Mouse (Mus musculus) intestine, embryonic 14.5 days (tissue): ENCODE results near the gene Crim1. TPM values are rescaled to one million over a fixed set of nuclear protein-coding genes. Genes with fewer than 3 reads are reported as not detected.
A peak's percentile ranks its signal among the peaks of the same experiment; 100 is the strongest.

Source experiments
- ATAC-seq: fragments of 200-750 bp; cut with Nextera tagmentation; replicated peaks from 2 replicates; pipeline ENCODE4 v1.8.0; 2017; ENCODE audit warnings: low read depth, moderate number of reproducible peaks, moderate TSS enrichment, moderate library complexity; ENCODE audit not compliant: low FRiP score, low TSS enrichment
- DNase-seq: peaks from one replicate; pipeline ENCODE4 v3.0.0-alpha.2; 2018; ENCODE audit warnings: low spot score
- H3K27ac ChIP-seq: fragments of 300-500 bp; sonication (generic); 2 replicates; pipeline ENCODE4 v1.5.1; 2014; ENCODE audit warnings: low read depth, mild to moderate bottlenecking, control low read depth
- H3K27me3 ChIP-seq: fragments of 300-500 bp; sonication (generic); replicated peaks from 2 replicates; pipeline ENCODE4 v1.6.1; 2014; ENCODE audit warnings: low read length, control low read depth; ENCODE audit not compliant: control insufficient read depth, insufficient read depth
- H3K36me3 ChIP-seq: fragments of 300-500 bp; sonication (generic); 2 replicates; pipeline ENCODE4 v1.6.1; 2014; ENCODE audit warnings: low read length, control low read depth; ENCODE audit not compliant: control insufficient read depth, insufficient read depth
- H3K4me1 ChIP-seq: fragments of 300-500 bp; sonication (generic); replicated peaks from 2 replicates; pipeline ENCODE4 v1.6.1; 2014; ENCODE audit warnings: low read length, control low read depth, mixed read lengths; ENCODE audit not compliant: control insufficient read depth, insufficient read depth
- H3K4me2 ChIP-seq: fragments of 300-500 bp; sonication (generic); 2 replicates; pipeline ENCODE4 v1.6.1; 2014; ENCODE audit warnings: low read length
- H3K4me3 ChIP-seq: fragments of 300-500 bp; sonication (generic); 2 replicates; pipeline ENCODE4 v1.5.1; 2014; ENCODE audit warnings: low read depth, low read length, control low read depth, mixed read lengths
- H3K9ac ChIP-seq: fragments of 300-500 bp; sonication (generic); 2 replicates; pipeline ENCODE4 v1.6.1; 2014; ENCODE audit warnings: mild to moderate bottlenecking, low read length
- H3K9me3 ChIP-seq: fragments of 300-500 bp; sonication (generic); 2 replicates; pipeline ENCODE4 v1.6.1; 2016; ENCODE audit warnings: low read length, control low read depth; ENCODE audit not compliant: control insufficient read depth
- WGBS: fragments of 180-500 bp; shearing (Covaris S2); extraction: QIAGEN DNeasy Blood & Tissue Kit; methylation state at CpG from one replicate; pipeline ENCODE4 v1.1.7; 2014; 5-methylcytosine and 5-hydroxymethylcytosine counted together
- polyA plus RNA-seq: library from polyadenylated mRNA; unstranded; fragments of >200 nt; fragmentation: Nextera tagmentation; extraction: Ambion mirVana; gene quantifications from 2 replicates; pipeline ENCODE4 v1.2.1, GENCODE M21; 2014

The Crim1 gene
- polyA plus RNA-seq, 1 experiment from 2014 or later = 6.1 TPM

DNA sequence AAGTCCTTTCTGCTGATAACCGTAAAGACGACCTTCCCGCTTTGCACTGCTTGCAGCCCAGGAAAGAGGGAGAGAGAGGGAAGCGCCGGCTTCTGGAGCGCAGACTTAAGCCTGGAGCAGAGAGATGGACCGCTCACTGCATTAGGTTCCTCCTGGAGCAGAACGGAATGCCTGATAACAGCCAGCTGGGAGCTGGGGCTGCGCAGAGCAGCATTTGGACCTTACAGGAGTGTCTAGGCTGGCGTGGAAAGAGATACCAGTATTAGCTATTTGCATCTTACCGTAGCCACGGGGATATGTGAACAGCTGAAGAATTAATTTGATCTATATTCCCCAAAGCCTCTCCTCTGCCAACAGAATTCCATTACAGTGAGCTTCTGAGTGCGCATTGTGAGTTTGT is 32.7 kb downstream of the Crim1 start:
- no peaks in the 10 kb centered on the region for H3K9me3 ChIP-seq
- no peaks in the 10 kb centered on the region for H3K4me1 ChIP-seq
- no peak for ATAC-seq
- 75% methylated on average over 13 of the region's 13 CpGs for WGBS
- H3K27ac ChIP-seq = no peak overlapping the region
- DNase-seq = peak; percentile 45
- no peak overlapping the region for H3K4me3 ChIP-seq
- no peaks in the 10 kb centered on the region for H3K27me3 ChIP-seq
- H3K36me3 ChIP-seq = no peaks in the 10 kb centered on the region; the same call in 1 of the 2 replicates
- H3K4me2 ChIP-seq = no peak overlapping the region
- no peak overlapping the region for H3K9ac ChIP-seq

DNA sequence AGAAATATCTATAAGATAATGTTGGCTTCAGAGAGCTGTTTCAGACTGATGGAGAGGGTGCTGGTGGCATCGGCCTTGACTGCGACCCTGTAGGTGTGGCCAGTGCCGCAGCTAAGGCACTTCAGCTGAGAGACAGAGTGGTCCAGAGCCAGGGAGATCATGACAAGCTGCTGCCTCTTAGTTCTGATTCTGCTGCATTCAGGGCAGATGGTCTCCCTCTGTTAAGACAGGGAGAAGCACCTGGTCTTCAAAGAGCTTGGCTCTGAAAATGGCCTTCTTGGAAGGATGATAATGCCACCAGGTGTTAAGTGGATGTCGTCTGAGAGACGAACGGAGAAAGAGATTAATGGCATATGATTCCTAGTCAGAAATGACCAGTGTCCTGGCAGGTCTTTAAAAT is 33.8 kb downstream of the Crim1 start:
- Histone ChIP-seq H3K36me3 (peaks cover 5% of the 10 kb centered on the region; the same call in 1 of the 2 replicates), H3K27me3 (no peaks in the 10 kb centered on the region), H3K27ac (no peak overlapping the region), H3K4me3 (no peak overlapping the region), H3K4me2 (no peak overlapping the region), H3K4me1 (no peaks in the 10 kb centered on the region), H3K9ac (no peak overlapping the region), H3K9me3 (no peaks in the 10 kb centered on the region)
- no peak for ATAC-seq
- 85% methylated on average over 6 of the region's 6 CpGs for WGBS
- DNase-seq = no peak

GRCm38 (mm10) chr17:78236126-78236525 is 36.1 kb downstream of the Crim1 start:
- peaks cover 5% of the 10 kb centered on the region; the same call in 1 of the 2 replicates for H3K36me3 ChIP-seq
- no peak for ATAC-seq
- no peak overlapping the region for H3K9ac ChIP-seq
- 88% methylated on average over 12 of the region's 12 CpGs for WGBS
- no peak overlapping the region for H3K27ac ChIP-seq
- H3K4me2 ChIP-seq = no peak overlapping the region
- no peaks in the 10 kb centered on the region for H3K9me3 ChIP-seq
- no peaks in the 10 kb centered on the region for H3K4me1 ChIP-seq
- no peaks in the 10 kb centered on the region for H3K27me3 ChIP-seq
- peak; percentile 47 for DNase-seq
- H3K4me3 ChIP-seq = no peak overlapping the region

- Histone ChIP-seq H3K9ac (no peak overlapping the region), H3K27me3 (no peaks in the 10 kb centered on the region), H3K4me2 (no peak overlapping the region), H3K9me3 (no peaks in the 10 kb centered on the region), H3K4me3 (no peak overlapping the region), H3K4me1 (no peaks in the 10 kb centered on the region), H3K27ac (no peak overlapping the region), H3K36me3 (peaks cover 5% of the 10 kb centered on the region; the same call in 1 of the 2 replicates)
- ATAC-seq = no peak
- no peak for DNase-seq
- 96% methylated on average over 13 of the region's 13 CpGs for WGBS
Observed at GRCm38 (mm10) chr17:78237954-78238353, 37.9 kb downstream of the Crim1 start.

- ATAC-seq (no peak), DNase-seq (no peak)
- WGBS = 92% methylated on average over 4 of the region's 4 CpGs
- H3K27ac ChIP-seq = no peak overlapping the region
- no peaks in the 10 kb centered on the region for H3K9me3 ChIP-seq
- peaks cover 5% of the 10 kb centered on the region; the same call in 1 of the 2 replicates for H3K36me3 ChIP-seq
- no peak overlapping the region for H3K4me2 ChIP-seq
- no peak overlapping the region for H3K4me3 ChIP-seq
- H3K27me3 ChIP-seq = no peaks in the 10 kb centered on the region
- H3K9ac ChIP-seq = no peak overlapping the region
- no peaks in the 10 kb centered on the region for H3K4me1 ChIP-seq
Observed at GRCm38 (mm10) chr17:78240161-78240560, 40.1 kb downstream of the Crim1 start.

GRCm38 (mm10) chr17:78241238-78241637 is 41.2 kb downstream of the Crim1 start:
- ATAC-seq (0 out of 2 replicates have a peak, but pooled peaks have one; percentile 53), DNase-seq (no peak)
- H3K9ac ChIP-seq = no peak overlapping the region
- 62% methylated on average over 7 of the region's 7 CpGs for WGBS
- peaks cover 4% of the 10 kb centered on the region; the same call in 1 of the 2 replicates for H3K4me1 ChIP-seq
- no peaks in the 10 kb centered on the region for H3K9me3 ChIP-seq
- no peak overlapping the region for H3K4me2 ChIP-seq
- H3K36me3 ChIP-seq = peaks cover 5% of the 10 kb centered on the region; the same call in 1 of the 2 replicates
- H3K27me3 ChIP-seq = no peaks in the 10 kb centered on the region
- no peak overlapping the region for H3K4me3 ChIP-seq
- H3K27ac ChIP-seq = no peak overlapping the region

GRCm38 (mm10) chr17:78244752-78245151 is 44.7 kb downstream of the Crim1 start:
- Histone ChIP-seq H3K27ac (0 out of 2 replicates have a peak overlapping the region, but pooled peaks have one; percentile 4), H3K4me1 (peaks cover 17% of the 10 kb centered on the region), H3K4me2 (no peak overlapping the region), H3K9ac (no peak overlapping the region), H3K4me3 (no peak overlapping the region), H3K27me3 (no peaks in the 10 kb centered on the region), H3K9me3 (no peaks in the 10 kb centered on the region), H3K36me3 (no peaks in the 10 kb centered on the region)
- DNase-seq (no peak), ATAC-seq (no peak)
- 69% methylated on average over 6 of the region's 6 CpGs for WGBS

DNA sequence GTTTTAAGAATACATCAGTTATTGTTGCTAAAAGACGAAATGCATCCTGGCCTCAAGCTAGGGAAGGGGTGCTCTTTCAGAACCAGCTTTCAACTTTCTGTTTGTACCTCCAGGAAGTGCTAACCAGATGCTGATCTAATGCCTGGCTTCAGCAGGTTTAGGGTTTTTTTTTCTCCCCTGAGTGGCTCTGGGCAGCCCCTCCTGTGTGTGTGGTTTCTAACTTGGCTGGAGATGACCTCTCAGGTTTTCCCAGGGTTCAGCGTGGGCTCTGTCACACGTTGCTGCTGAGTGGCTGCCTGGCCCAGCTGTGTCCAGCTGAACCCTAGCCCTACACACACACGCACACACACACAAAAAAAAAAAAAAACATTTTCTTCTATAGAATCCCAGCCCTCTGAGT is 45.4 kb downstream of the Crim1 start:
- peaks cover 23% of the 10 kb centered on the region for H3K4me1 ChIP-seq
- DNase-seq = no peak
- H3K4me2 ChIP-seq = no peak overlapping the region
- no peak for ATAC-seq
- no peaks in the 10 kb centered on the region for H3K9me3 ChIP-seq
- no peak overlapping the region for H3K9ac ChIP-seq
- no peaks in the 10 kb centered on the region for H3K27me3 ChIP-seq
- WGBS = 55% methylated on average over 4 of the region's 4 CpGs
- peak overlapping the region; percentile 4; the same call in 1 of the 2 replicates for H3K27ac ChIP-seq
- no peak overlapping the region for H3K4me3 ChIP-seq
- no peaks in the 10 kb centered on the region for H3K36me3 ChIP-seq

DNA sequence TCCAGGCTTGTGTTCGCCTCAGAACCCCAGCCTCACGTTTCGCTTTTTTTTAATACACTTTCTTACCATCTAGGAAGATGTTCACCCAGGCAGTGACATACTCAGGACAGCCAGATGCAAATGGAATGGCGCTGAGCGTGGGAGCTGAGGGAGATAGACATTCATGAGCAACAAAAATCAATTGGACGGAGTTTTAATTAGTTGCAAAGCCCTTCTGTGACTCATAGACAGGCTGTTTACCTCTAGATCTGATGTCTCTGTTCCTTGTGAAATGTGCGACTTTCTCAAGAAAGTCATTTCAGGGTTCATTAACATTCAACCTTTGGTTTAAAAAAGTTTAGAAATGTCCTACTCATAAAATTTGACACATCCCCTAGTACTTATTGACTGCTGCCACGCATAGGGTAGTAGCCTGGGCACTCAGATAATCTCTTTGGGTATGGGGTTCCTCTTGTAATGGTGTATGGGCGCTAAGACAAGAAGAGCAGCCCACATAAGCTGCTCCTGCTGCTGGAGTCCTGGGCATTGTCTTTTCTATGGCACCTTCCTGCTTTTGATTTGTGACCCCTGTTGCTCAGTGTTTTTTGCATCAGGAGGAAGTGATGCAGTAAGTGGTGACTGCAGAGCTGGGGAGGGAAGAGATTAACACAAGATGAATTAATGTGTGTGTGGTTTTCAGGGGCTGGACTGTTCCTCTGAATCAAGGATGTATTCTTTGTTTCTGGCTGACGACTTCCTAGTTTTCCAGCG is 46.8 kb downstream of the Crim1 start:
- H3K36me3 ChIP-seq = no peaks in the 10 kb centered on the region
- ATAC-seq (no peak), DNase-seq (no peak)
- no peak overlapping the region for H3K27ac ChIP-seq
- H3K4me3 ChIP-seq = no peak overlapping the region
- no peak overlapping the region for H3K4me2 ChIP-seq
- WGBS = 59% methylated on average over 11 of the region's 11 CpGs
- H3K9ac ChIP-seq = no peak overlapping the region
- no peaks in the 10 kb centered on the region for H3K9me3 ChIP-seq
- H3K4me1 ChIP-seq = peaks cover 27% of the 10 kb centered on the region
- no peaks in the 10 kb centered on the region for H3K27me3 ChIP-seq
